Mouse (Mus musculus) 3134 (cell line): Measurements from ENCODE around the gene Ccnc.

ENCODE experiments used
- DNase-seq: peaks from one replicate; pipeline ENCODE4 v3.0.0-alpha.2; 2011; ENCODE audit warnings: low spot score; ENCODE audit not compliant: insufficient read length; ENCODE audit errors: extremely low read depth

The Ccnc gene

GRCm38 (mm10) chr4:21727615-21728165, at the start of gene Ccnc:
Ccnc (plus strand) TSS chr4:21727701.
- peak; percentile 98 for DNase-seq

GRCm38 (mm10) chr4:21678101-21678974, 49.2 kb upstream of the Ccnc start:
- DNase-seq = peak; percentile 26

- no peak for DNase-seq
Observed at GRCm38 (mm10) chr4:21678975-21679623, 48.4 kb upstream of the Ccnc start.

GRCm38 (mm10) chr4:21679624-21680480, 47.6 kb upstream of the Ccnc start:
- DNase-seq = no peak

DNA sequence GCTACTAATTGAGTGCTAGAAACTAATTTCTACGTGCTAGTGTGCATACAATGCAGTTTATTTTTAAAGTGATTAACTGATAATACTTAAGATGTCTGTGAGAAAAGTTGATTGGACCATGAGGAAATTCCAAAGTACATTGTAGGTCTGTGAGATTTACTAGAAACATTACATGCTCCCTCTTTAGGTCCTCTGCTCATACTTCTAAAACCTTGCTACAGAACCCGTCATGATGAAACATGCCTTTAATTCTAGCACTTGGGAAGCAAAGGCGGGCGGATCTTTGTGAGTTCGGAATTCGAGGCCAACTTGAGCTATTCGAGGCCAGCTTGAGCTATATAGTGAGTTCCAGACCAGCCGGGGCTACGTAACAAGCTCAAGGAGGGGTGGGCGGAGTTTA, 46.5 kb upstream of the Ccnc start:
- no peak for DNase-seq

GRCm38 (mm10) chr4:21682421-21683150, 44.9 kb upstream of the Ccnc start:
- DNase-seq = no peak

DNA sequence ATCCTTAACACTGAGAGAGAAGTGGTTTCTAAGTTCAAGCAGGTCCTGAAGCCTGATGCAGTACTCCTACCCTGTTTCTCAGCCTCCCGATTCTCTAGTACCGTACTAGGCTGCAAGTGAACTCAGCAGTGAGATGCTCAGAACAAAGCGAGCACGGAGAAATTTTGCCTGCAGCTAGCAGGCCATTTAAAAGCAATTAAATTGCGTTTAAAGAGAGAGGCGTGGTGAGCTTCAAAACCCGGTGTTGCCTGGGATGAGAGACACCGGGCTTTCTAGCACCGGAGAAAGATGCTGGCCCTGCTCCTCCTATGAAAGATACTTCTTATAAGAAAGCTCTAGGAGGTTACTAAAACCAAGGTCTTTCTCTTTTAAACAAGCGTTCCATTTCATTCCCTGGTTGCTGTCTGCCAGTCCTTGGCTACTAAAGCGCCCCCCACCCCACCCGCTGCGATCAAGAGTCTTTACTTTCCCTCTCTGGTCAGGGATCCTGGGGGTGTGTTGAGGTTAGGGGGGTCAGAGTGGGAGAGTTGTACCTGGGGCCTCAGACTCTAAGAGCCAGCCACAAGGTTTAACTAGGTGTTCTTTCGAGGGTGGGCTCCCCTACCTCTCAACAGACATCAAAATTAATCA, 43.0 kb upstream of the Ccnc start:
- no peak for DNase-seq

DNA sequence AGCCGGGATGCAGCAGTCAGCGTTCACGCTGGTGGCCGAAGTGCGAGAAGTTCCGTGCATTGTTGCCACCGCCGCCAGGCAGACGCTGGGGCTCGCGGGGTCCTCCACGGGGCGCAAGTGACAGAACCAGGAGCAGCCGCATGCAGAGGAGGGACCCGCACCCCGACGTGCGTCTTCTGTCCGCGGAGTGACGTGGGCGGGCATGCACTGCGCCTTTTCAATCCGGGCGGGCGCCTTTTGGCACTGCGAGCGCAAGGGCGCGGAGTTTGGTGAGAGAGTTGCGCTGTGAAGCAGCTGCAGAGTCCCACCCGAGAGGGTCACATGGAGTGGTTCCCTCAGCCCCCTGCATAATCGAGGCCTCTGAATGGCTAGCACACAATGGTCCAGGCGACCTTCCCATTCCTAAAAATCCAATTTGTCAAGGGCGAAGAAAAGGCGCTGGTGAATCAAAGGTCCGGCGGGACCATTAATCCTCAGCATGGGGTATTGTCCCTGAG, 41.9 kb upstream of the Ccnc start, which contains the start of gene Prdm13:
Gene Prdm13, minus strand, starts transcription at position 369 of the 497 bp plus-strand sequence.
- no peak for DNase-seq

DNA sequence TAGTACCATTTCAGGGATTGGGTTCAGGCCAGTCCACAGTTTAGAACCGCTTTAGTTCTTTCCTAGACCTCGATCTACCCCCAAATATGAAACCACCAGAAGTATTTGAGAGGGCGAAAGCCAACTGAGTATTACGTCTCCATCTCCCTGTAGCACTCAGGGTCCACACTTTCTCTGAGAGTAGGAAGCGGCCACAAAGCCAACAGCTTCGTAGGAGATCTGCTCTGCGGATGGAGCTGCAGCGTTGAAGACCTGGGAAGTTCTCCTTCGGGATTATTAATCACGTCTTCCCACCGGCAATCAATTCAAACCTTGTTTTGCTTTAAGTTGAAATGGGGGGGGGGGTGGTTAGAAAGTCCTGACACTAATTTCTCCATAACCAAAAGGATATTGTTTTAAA, 41.1 kb upstream of the Ccnc start:
- no peak for DNase-seq

- DNase-seq = no peak
Observed at GRCm38 (mm10) chr4:21686934-21687333, 40.6 kb upstream of the Ccnc start.

- no peak for DNase-seq
Observed at GRCm38 (mm10) chr4:21687783-21688702, 39.5 kb upstream of the Ccnc start.

GRCm38 (mm10) chr4:21688703-21689200, 38.7 kb upstream of the Ccnc start:
- DNase-seq = no peak

GRCm38 (mm10) chr4:21689492-21689941, 38.0 kb upstream of the Ccnc start:
- DNase-seq = no peak

DNA sequence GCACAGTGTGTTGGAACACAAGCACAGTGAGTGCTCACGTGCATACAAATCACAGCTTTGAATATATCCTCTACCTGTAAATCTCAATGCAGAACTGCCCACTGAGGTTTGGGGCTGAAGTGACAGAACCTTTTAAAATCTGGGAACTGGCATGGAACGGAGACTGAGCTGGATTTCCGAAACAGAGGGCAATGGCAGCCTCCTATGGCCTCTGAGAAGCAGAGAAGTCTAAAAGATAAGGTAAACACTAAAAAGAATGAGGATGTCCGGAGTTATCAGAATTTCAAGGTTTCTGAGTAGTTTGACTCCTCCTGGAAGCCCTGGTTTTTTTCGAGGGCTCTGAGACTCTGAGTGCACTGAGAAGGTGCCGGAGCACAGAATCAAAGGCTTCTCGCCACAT, 37.3 kb upstream of the Ccnc start:
- DNase-seq = no peak

DNA sequence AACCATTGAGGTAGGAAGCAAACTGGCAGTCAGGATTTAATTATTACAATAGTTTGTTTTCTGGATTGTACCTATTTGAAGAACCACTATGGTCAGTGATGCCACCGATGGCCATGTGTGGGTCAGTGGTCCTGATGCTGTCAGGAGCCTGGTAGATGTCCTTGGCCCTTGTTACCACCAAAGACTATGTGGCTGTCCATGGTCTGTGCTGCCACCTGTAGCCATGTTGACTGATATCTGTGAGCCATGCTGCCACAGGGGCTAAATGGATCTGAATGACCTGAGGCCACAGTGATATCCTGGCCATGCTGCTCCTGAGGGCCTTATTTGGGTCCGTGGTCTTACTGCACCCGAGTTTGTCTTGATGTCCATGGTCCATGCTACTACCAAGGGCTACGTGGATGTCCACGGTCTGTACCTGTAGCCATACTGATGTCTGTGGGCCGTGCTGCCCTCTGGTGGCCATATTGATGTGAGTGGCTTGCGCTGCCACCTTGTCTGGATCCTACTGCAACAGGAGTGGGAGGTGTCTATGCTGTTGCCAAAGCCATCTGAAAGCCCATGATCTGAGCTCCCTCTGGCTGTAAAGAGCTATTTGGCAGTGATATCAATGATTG, 31.8 kb upstream of the Ccnc start:
- DNase-seq = no peak

DNA sequence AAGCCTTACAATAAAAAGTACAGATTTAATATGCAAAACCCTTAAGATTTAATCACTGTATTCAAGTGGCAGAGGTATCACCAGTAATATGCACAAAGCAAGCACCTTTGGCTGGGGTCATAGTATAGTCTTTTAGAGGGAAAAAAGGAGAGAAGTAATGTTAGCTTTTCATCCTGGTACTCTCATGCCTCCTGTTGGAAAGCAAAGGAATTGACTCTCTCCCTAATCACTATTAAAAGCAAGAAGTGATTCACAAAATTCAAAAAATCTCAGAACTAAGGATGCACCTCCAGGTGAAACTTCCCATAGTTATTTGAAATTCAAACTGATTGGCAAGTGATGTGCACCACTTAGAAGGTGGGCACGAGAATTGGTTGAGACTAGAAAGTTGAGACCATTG, 22.5 kb upstream of the Ccnc start:
- no peak for DNase-seq

DNA sequence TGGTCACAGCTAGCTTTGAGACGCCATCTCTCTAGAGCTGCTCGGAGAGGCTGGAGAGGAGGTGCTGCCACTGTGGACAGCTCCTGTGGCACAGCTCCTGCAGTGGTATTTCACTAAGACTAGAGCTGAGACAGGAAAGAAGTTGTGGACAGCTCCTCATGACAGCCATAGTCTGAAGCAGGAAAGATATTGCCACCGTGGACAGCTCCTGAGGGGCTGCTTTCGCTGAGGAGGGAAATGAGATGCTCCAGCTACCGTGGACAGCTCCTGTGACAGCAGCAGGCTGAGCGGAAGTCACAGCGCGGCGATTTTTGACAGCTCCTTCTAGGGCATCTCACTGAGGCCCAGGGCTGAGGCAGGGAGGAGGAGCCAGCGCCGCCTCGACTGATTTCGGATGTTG, 15.4 kb upstream of the Ccnc start:
- peak; percentile 21 for DNase-seq
